Mouse (Mus musculus): ENCODE data around the gene Smarcb1.
"Not testable (repeated sequence)": the region's sequence is repeated elsewhere in the genome, so short reads cannot be mapped to it uniquely, and the experiment has no call there.

The Smarcb1 gene

DNA sequence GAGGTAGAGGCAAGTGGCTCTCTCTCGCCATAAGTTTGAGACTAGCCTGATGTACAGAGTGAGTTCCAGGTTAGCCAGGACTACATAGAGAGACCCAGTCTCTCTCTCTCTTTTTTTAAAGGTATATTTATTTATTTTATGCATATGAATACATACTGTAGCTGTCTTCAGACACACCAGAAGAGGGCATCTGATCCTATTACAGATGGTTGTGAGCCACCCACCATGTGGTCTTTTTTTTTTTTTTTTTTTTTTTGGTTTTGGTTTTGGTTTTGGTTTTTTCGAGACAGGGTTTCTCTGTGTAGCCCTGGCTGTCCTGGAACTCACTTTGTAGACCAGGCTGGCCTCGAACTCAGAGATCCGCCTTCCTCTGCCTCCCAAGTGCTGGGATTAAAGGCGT lies 33.9 kb downstream of the Smarcb1 start:
- not testable (repeated sequence) for DNase-seq

DNA sequence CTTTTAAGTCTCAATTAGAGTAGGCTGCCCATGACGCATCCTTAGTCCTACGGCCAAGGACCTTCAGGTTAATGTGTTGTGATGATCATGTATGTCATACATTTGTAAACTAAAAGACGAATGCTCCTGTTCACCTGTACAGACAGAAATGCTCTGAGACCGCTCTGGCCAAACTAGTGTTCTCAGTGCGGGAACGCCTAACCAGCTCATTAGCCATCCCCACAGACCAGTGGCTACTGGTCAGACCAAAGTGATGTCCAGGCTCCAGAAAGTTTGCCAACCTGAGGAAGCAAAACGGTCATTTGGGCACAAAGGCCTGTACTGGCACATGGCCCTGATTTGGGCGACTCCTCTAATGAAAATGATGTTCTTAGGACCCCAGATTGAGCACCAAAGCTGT lies 36.7 kb downstream of the Smarcb1 start:
- DNase-seq, result no peak

DNA sequence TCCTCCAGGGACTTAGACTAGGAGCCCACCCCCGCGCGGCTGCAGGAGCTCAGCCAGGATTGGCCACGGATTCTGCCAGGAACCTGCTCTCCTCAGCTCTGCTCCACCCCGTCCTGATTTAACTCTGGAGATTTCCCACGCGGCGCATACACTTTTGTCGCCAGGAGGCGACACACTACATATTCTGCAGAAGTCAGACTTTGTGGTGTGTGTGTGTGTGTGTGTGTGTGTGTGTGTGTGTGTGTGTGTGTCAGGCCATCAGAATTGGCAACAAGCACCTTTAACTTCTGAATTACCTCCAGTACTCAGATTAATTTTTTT lies 38.2 kb downstream of the Smarcb1 start:
- DNase-seq, result peak; percentile 88

DNA sequence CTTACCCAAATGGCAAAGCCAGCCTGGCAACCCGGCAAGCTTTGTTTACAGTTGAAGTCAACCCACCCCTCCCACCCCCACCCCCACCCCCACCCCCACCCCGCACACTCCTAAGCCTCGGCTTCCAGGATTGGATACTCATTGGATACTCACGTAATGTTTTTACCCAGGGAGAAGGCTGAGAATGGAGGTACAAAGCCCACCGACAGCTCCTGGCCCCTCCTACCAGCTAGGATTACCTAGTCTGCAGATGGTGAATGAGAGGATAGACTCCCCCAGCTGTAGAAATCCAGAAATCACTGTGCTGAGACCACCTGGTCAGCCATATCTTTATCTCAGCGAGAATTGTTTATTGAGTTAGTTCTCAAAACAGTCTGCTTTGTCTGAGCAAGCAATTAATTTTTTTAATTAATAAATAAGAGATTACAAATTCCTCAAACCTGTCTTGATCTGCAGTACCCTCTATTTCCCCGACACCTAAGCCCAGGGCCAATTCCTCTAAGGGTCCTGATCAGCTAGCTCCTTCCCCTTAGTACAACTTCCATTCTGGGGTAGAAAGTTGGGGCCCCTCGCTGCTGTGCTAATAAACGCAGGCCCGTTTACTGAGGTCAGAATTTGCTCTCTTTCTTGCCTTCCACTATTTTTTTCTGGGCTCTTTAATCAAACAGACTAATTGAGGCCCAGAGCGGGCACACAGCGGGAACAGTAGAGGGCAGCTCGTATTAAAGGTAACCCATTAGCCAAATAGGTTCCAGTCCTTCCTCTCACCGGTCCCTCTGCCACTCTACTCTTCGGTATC lies 38.8 kb downstream of the Smarcb1 start:
- DNase-seq, result no peak

DNA sequence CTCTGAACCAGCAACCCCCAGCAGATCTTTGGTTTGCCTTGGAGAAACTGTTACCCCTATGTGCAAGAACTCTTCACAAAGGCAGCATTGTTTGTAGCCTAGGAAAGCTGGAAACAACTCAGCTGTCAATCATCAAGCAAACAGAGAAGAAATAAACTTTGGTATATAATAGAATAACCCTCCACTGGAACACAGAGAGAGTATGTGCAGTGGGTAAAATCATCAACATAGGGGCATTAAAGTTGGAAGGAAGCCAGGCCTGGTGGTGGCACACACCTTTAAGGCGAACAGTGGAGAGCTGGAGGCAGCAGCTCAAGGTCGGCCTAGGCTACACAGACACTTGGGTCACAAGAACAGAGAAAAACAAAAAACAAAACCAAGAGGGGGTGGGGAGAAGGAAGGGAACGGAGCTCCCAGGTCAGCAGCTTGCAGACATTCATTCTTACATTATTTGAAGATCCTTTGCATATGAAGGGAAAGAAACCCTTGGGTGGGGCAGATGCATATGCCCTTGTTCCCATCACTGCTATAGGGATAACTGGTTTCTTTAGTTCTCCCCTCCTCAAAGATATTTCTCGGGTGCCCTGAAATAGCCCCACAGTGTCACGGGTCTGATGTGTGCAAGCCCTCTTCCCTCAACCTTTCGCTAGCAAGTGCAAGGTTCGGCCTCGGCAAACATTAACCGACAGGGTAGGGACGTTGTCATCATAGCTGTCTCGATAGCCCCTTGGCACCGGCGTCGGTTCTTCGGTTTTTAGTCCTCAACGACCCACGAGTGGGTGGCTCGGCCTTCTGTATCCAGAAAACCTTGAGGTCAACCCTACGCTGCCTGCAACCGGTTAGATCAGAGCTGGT lies 39.6 kb downstream of the Smarcb1 start:
- no peak for DNase-seq

DNA sequence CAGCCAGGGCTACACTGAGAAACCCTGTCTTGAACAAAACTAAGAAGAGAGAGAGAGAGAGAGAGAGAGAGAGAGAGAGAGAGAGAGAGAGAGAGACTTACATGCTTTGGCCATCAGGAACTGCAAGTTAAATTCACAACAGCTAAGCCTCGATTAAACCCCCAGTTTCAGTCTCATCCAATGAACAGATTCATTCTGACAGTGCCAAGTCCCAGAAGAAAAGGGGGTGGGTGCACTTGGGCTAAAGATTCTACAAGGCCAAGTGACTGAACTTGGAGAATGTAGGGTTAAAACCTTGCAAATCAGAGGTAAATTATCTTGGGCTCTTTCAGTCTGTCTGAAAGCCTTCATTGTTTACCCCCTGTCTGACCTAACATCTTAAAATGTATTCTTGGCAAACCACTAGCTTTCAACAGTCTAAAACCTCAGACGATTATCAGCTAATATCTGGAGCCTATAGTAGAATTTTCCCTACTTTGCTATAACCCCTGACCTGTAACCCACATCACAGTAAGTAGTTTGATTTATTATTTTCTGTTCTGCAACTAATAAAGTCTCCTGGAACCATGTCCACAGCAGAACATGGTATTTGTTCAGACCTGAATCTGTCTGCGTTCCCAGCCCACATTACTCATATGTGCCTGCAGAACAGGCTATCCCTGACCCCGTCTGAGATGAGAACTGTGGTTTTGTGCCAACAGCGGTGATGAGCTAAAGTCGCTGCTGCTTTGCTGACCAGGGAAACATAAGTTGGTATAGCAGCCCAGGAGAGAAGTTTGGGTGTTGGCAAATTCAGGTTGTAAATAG lies 40.4 kb downstream of the Smarcb1 start:
- DNase-seq, result no peak

DNA sequence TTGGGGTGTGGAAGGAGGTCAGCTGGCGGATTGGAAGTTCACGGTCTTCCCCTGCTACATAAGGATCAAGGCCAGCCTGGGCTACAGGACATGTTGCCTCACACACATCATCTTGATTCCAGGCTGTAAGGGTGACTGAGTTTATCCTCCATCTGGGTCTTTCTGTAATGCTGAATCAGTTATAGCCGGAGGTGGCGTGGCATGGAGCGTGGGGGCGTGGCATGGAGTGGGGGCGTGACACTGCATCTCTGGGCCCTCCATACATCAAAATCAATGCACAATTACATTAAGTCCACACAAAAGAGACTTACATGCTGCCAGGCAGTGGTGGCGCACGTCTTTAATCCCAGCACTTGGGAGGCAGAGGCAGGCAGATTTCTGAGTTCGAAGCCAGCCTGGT lies 41.1 kb downstream of the Smarcb1 start:
- no peak for DNase-seq

DNA sequence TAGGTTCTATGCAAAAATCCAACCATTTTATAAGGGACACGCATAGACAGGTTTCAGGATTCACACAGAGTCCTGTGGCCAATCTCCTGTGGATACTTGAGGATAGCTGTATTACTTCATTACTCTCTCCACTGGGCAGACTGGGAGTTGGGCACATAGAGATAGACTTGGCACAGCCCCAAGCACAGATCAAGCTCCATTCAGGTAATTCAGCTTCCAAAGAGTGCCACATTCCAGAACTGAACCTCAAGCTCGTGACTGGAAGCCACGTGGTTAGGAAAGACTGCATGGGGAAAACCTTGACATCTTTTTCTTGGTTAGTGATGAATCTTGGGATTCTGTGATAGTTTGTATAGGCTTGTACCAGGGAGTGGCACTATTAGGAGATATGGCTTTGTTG lies 42.6 kb downstream of the Smarcb1 start:
- no peak for DNase-seq

DNA sequence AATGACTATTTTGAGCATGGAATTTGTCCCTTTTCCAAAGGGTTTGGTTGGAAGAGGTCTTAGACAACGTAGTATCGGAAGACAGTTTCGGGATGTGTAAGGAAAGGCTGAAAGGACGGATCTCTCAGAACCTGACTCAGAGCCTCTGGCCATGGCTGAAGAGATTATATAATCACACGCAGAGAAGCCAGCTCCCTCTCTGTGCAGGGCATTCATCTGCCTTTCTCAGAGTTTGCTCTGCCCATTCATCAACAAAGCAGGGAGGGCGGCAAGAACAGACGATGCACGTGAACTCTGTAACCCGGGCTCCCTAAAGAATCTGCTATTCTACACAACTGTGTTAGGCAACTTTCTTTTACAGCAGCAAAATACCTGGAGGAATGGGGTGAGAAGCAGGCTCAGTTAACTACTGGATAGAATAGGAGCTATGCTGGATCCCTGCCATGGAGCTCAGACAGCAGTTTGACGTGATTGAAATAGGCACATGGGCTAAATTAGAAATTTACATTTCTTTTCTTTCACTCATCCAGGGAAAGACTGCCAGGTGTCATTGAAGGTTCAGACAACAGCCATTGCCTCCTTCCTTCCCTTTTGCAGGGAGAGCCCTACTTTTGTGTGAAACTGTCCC lies 47.8 kb downstream of the Smarcb1 start:
- DNase-seq, result no peak

DNA sequence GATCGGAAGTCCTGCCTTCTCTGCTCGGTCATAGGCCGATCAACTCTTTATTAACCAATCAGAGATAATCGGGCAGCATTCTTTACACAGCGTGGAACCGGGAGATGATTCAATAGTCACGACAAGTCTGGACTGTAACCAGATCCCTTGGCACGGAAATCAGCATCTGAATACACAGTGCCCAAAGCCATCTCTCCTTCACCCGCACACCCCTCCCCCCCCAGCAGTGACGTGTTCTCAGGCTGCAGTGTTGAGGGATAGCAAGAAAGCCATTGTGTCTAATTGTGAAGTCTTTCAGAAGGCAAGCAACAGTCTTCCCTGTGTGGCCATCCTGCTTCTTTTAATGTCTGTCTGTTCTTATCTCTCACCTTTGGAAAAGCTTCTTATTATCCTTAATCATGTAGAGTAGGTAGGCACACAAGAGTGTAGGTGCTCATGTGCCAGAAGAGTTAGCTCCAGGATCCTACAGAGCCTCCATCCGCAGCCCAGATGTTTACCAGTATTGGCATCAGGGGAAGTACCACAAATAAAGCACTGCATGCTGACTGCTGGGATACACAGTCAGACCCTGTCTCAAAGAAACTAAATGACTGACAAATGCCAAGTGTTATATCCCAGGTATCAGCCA lies 48.4 kb downstream of the Smarcb1 start:
- DNase-seq, result peak; percentile 83

DNA sequence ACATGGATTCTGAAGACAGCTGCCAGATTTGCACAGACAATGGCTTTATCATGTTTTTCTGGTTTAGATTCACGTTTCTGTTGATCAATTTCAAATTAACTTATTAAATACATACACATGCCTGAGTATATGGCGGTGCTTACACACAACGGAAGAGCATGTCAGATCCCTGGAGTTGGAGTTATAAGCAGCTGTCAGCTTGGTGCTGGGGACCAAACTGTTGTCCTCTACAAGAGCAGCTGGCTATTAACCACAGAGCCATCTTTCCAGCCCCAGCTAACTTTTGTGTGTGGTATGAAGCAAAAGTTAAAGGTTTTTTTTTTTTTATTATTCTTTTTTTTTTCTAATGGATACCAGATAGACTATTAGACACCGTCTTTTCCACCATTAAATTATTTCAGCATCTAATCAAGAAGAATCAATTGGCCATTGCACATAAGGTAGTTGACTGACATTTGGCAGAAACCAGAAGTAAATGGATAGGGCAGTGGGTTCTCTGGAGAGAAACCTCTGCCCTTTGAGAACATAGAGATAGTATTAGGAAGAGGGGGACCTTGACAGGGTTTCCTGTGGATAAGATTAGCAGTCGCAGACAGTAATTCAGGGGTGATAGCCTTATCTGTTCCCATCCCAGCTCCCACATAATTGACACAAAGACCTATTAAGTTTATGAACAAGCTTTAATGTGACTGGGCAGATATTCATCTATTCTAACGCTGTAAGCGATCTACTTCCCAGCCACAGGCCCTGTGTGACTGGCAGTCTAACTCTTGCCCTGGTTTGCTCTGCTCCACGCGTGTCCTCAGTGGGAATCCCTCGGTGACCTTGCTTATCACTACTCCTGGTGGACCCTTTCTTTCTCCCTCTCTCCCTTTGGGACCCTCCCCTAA lies 49.1 kb downstream of the Smarcb1 start:
- DNase-seq, result no peak

DNA sequence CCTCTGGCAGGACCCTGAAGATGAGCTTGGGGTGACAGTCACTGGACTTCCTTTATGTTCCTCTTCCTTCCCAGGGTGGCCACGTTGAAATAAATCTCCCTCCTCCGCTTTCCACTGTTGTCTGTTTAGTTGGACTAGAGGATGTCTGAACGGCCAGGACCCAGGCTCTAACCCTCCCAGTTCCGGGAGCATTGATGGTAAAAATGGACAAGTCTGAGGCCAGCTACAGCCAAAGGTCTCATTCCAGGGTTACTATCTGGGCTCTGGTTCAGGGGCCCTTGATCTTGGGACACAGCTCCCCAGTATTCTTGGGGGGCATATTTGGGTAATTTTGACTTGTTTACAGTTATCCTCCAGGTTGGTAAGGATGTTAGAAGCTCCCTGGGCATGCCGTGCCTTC lies 59.8 kb downstream of the Smarcb1 start:
- DNase-seq, result no peak

DNA sequence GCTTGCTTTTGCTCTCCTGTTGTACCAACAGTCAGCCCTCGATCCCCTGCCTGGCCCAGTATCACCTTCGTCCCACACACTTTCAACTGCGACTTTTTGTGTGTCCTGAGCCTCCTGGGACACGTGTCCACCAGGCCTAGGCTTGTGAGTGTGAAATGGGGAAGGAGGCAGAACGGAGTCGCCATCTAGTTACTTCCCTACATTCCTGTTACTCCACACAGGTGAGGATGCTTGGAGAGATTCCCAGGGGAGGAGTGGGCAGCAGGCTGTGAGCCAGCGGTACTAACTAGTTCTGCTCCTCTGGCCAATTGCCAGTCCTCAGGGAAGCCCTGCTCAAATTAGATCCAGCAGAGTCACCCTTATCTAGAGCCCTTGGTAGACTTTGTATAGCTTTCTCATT lies 60.7 kb downstream of the Smarcb1 start:
- DNase-seq, result no peak

DNA sequence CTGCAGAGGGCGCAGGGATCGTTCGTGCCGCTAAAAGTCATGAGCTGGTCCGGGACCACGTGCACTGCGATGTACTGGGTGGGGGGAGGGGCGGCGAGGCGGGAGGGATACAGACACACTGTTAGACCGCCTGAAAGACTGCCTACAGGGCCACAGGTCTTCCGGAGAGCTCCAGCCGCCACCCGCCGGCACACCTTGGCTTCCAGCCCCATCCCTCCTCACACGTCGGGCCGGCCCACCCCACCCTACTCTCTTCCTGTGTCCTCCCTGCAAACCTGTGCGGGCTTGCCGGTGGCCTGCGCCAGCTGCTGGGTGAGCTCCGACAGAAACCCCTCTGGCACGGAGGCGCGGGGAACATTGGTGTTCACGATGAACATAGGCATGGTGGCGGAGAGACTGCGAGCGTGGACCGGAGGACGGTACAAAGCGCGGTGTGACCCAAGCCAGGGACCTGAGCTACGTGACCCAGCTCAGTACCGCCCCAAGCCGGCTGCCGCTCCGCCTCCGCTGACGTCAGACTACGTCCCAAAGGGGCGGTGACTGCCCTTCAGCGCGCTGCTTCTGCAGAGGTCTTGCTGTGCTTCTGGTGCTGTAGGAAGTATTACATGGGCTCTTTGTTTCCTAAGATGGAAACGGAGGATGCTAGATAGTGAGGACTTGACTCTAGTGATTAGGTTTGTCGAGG lies 61.5 kb downstream of the Smarcb1 start, which contains the start of gene Mif:
TSS of gene Mif (minus strand) at position 455 of the 685 bp plus-strand sequence.
- peak; percentile 87 for DNase-seq

DNA sequence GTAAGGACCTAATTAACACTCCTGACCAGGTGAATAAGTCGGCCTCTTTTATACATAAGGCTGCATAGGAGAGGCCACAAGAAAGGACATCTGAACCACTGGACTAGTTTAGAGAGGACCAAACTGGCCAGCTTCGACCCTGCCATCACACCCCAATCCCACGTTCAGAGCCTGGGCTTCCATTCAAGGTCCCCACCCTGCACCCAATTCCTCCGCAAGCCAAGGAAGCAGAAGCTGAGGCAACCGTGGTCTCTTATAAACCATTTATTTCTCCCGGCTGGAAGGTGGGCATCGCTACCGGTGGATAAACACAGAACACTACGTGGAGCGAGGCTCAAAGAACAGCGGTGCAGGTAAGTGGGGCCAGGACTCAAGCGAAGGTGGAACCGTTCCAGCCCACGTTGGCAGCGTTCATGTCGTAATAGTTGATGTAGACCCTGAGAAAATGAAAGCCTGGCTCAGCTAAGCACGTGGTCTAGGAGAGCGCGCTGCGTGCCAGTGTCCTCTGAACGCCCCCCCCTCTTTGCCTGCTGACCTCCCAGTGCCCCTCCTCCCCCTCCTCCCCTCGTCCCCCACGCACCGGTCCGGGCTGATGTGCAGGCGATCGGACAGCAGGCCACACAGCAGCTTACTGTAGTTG lies 62.2 kb downstream of the Smarcb1 start:
- DNase-seq, result no peak

DNA sequence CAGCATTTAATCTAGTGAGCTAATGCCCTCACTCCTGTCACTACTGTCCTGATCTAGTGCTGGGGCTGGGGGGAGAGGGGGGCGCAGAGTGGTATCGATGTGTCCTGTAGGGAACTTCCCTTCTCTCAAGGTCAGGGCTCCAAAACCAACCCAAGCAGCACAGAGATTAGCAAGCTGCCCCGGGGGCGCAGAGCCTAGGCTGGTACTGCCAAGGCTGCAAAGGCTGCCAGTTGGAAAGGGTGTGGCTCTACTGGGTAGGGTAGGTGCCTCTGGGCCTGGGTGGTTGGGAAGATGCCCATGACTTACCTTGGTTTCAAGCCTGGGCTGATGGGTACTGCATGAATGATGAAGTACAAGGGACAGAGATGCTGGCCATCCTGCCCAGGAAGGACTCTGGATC lies 63.8 kb downstream of the Smarcb1 start:
- DNase-seq, result no peak

DNA sequence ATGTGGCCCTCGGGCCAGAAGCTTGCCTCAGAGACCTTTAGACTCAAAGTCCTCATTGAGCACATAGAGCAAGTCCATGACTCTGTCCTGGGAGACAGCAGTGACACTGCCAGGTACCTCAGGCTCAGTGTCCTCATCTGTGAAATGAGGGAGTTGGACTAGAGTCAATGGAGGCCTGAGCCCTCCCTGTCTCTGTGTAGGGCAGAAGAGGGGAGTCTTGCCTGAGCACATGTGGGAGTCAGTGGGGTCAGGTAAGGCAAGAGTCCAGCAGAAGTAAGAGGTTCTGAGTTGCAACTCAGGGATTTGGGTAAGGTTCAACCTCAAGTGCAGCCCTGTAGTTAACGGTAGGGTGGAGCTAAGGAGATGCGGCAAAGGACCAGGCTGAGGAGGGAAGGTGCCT lies 64.4 kb downstream of the Smarcb1 start:
- no peak for DNase-seq

DNA sequence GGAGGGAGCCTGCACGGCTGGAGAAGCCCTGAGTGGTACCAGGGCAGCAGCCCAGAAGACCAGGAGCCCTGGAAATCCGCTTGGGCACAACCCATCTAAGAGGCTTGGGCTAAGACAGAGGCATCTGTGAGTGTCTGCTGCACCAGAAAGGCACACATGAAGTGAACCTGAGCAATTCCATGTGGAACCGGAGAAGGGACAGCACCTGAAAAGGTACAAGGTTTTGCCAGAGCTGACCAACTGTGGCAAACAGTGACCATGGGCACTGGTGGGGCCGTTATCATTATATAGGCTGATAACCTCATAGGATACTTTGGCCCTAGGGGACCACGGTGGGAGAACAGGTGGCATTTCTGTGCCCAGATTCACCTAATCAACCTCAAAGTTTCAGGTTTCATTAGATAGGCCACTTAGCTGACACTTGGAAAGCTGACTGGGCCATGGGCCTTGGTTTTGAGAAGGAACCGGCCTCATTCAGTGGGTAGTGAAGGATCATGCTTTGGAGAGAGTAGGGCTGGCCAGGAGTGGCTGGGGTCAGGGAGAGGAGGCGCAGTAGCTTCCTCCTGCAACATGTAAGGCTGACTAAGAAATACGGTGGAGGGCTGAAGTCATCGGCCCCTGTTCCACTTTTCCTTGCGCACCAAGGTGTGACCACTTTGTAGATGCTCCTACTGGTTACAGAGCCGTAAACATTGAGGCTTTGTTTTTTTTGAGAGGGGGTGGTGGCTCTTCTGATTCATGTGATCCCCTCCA lies 65.1 kb downstream of the Smarcb1 start:
- DNase-seq, result no peak

DNA sequence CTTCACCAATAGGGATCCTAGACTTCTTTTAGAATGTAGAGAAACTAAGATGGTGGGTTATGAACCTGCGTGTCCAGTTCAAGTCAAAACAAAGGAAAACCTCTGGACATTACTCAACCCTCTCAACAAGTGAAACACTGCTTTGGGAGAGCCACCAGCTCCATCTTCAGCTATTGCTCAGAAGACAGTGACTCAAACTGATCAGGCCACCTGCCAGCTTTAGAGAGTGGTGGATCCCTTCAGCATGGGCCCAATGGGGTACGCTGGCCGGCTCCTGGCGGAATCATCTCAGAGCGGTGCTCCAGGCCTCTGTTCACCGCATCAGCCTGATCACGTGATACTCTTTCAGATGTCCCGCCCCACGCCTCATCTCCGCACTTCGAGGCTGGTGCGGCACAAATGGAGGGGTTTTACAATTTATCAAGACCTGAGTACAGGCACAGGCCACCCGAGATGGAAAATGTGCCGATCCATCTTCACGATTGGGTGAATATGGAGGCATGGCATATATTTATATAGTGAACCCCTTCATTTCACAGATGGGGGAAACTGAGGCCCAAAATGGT lies 65.9 kb downstream of the Smarcb1 start:
- no peak for DNase-seq
